Mouse (Mus musculus): ENCODE data around the gene Eef2.
A peak's percentile ranks its signal among the peaks of the same experiment; 100 is the strongest.
"Not testable (repeated sequence)": the region's sequence is repeated elsewhere in the genome, so short reads cannot be mapped to it uniquely, and the experiment has no call there.

Eef2 gene

DNA sequence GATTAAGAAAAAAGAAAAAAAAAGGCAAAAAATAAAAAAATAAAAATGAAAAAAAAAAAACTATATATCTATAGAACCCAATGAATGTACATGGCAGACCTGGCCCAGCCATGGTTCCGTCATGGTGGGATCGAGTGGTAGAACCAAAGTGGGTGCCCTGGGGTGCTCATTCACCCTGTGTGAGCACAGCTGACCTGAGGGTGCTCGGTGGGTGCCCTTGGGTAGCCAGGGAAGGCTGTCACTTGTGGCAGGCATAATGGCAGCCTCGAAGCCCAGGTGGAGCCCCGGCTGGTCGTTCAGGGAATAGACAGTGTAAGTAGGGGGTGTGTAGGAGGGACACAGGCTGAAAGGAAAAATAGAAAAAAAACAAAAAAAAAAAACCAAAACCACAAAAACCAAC, 25.2 kb upstream of the Eef2 start:
- no peak for DNase-seq

DNA sequence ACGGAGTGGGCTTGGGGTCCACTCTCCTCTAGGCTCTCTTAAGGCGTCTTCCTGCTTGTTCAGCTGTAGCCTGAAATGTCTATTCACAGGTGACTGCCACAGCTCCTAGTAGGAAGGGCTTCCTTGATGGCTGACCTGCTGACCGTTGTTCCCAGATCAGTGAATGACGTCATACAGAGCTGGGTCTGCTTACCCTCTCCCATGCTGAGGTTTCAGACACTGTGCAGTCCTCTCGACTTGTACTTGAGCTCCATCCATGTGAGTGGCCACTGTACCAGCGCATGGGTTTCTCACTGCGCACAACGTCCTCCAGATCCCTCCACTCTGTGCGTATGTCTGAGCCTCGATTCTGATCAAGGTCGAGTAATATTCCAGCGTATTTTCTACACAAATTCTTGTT, 23.8 kb upstream of the Eef2 start:
- DNase-seq = no peak

DNA sequence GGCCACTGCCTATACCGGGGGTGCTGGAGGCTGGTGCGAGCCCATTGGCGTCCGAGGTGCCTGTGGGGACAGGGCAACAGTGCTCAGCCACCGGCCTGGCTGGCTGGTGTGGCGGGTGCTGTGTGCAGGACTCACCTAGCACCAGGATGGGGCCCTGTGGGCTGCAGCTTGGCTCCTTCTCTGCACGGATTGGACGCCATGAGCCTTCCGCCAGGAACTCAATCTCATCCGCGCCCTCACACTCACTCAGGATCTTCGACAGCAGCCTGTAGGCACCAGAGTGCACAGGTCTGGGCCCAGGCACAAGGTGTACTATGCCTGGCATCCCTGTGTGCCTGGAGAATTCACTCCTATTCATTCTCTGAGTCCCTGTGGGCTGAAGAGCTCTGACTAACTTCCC, 22.1 kb upstream of the Eef2 start:
- no peak for DNase-seq

DNA sequence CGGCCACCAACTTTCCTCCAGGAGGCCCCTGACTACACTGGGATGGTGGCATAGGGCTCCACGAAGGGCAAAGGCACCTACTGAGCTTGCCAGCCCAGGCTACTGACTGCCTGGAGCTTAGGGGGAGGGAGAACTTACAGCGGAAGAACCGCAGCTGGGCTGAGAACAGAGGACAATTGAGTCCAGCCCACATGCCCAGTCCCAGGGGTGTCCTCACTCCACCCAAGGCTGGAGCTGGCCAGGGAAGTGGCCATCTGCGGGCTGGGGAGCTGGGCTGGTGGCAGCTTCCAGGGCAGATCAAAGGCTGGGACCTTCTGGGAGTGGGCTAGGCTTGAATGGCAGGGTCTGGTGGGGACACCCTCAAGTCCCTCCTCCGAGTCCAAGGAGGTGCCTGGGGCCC, 21.7 kb upstream of the Eef2 start:
- DNase-seq = no peak

DNA sequence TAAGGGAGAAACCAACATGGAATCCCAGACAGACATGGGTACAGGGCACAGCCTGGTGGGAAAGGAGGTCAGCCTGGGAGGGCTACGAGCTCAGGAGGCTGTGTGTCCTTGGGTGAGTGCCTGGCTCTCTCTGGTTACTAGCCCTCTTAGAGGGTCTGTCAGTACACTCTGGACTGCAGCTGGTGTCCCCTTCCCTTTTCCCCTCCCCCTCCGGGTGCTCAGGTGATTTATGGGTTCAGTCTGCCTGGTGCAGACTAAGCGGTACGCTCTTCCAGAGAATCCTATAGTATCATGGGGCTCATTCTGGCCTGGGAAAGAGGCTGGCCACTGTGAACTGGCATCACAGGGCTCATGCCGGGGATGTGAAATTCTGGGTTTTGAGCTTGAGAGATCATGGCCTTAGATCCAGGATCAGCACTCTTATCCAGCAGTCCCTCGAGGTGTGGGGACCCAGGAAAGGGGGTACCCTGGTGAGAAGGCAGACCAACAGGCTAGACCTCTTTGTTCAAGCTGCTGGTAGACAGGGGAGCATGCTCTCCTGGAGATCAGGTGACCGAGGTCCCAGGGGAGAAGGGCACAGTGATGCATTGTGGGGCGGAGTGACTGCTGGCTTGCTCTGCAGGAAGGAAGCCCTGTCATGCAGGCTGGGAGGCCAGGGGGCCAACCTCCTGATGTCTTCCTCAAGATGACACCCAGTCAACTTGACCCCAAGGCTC, 14.7 kb upstream of the Eef2 start:
- DNase-seq = peak; percentile 46

DNA sequence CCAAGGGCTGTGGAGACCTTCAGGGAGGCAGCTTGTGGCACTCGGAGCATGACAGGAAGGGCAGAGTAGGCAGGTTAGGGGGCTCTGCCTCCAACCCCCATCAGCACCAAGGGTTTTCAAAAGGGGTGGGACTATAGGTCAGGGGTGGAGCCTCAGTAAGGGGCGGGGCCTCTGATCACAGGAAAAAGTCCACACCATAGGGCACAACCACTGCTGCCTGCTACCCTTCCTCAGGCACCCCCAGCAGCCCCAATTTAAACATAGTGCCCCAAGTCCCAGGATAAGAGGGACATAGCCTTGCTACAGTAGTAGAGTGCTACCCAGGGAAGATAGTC, 14.1 kb upstream of the Eef2 start:
- DNase-seq = no peak

DNA sequence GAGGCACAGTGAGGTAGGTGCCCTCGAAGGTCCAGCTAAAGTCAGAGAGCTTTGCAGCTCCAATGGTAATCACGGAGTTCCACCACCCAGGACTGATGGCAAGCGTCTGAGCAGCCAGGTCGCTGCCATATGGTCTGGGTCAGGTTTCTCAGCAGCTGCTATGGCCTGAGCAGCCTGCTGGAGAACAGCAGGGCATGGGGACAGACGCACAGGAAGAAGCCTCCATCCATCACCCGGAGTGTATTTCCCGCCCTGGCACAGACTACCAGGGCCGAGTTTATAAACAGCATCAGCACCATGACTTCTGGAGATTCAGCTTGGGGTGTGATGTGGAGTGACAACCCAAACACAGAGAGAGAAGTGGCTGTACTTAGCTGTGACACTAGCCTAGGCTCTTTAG, 11.3 kb upstream of the Eef2 start:
- DNase-seq = no peak

DNA sequence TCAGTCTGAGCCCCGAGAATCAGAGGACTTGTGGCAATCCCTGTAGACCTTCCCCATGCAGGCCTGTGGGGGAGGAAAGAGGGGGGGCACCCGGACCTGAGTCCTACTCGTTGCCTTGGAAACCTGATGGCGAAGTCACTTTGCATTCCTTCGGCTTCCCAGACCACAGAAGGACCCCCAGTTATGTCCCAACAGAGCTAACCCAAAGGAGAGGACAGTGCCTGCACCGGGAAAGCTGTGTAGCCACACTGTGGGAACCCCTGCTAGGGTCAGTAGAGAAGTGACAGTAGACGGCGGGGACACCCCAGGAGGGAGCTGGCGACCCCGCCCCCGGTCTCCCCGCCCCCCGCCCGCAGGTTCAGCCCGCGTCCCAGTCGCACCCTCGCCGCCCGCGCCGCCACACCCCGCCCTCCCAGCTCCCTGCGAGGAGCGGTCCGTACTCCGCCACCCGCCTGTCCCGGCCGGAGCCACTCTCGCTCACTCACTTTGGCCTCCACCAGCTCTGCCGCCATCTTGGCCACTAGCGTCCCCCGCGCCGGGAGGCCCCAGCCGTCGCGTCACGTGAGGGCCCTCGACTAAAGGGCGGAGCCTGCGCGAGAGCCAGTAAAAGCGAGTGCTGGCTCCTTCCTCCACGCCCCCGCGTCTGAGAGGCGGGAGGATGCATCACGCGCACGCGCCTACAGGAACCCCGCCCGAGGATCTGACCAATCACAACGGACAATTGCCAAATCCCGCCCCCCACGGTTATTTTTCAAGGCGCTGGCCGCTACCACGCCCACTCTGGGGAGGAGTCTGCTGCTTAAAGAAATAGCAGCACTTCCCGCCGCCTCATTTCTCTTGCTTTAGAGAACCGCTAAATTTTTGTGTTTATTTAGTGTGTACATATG, 9.0 kb upstream of the Eef2 start, which contains the start of gene Pias4:
Gene Pias4 (minus strand): TSS at position 724 of the 887 bp plus-strand sequence.
- peak; percentile 100 for DNase-seq

DNA sequence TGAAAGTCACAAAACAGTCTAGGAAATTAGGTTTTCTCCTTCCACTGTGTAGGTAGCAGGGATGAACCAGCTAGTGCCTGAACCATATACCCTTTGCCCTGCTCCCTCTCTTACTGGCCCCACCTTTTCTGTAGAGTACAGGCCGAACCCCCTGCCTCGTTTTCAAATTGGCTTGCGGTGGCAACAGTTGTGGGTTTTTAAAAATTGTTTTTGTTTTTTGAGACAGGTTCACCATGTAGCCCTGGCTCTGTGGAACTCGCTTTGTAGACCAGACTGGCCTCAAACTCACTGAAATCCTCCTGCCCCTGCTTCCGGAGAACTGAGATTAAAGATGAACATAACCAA, 8.4 kb upstream of the Eef2 start:
- no peak for DNase-seq

DNA sequence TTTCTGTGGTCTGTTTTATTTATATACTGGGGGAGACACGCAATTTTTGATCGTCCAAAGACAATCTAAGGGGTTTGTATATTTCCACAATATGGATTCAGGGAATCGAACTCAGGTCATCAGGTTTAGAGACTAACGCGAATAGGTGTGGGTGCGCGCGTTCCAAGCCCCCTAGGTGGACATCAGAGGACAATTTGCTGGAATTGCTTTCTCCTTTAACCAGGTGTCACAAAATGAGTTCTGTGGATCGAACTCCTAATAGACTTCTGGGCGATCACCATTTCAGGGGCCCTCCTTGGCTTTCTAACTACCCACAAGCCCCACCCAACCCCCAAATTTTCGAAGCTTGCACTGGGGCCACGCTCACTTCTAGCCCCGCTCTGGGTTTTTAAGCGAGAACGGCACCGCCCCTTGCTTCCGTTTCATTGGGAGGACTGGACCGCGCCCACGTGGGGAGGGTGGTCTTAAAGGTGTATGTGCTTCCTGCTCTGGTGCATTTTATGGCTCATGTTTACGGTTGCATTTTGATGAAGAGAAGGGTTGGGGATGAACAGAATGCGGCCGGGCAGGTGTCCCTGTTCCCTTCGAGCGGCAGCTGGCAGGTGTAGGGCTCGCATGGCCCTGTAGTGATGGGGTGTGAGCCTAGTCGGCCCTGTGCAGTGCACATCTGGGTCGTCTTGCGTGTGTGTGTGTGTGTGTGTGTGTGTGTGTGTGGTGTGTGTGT, 7.7 kb upstream of the Eef2 start:
- peak; percentile 91 for DNase-seq

DNA sequence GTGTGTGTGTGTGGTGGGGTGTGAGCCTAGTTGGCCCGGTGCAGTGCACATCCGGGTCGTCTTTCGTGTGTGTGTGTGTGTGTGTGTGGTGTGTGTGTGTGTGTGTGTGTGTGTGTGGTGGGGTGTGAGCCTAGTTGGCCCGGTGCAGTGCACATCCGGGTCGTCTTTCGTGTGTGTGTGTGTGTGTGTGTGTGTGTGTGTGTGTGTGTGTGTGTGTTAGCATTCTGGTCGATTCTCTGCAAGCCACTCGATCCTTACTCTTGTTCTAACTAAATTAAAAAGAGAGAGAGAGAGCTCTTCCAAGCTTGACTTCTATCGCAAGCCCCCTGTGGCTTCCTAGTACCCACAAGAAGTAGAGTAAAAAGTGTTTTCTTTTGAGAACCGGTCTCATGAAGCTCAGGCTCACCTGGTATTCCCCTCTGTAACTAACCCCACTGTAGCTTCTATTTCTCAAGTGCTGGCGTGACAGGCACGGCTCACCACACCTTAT, 7.0 kb upstream of the Eef2 start:
- not testable (repeated sequence) for DNase-seq

DNA sequence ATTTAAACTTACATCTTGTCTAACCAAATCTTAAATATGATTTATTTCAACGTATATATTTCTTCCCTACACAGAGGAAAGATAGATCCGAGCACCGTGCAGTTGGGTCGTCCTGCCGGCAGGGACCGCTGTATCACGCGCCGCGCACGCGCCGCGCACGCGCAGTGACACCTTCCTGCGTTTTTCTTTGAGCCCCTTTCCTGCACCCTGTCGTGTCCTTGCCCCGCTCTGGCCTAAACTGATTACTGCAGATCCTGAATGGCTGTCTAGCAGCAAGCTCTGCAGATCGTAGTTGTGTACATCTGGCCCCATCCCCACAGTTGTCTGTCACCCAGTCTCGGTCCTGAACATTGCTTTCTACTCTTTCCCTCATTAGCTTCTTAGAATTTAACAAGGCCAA, 3.3 kb upstream of the Eef2 start:
- peak; percentile 92 for DNase-seq

DNA sequence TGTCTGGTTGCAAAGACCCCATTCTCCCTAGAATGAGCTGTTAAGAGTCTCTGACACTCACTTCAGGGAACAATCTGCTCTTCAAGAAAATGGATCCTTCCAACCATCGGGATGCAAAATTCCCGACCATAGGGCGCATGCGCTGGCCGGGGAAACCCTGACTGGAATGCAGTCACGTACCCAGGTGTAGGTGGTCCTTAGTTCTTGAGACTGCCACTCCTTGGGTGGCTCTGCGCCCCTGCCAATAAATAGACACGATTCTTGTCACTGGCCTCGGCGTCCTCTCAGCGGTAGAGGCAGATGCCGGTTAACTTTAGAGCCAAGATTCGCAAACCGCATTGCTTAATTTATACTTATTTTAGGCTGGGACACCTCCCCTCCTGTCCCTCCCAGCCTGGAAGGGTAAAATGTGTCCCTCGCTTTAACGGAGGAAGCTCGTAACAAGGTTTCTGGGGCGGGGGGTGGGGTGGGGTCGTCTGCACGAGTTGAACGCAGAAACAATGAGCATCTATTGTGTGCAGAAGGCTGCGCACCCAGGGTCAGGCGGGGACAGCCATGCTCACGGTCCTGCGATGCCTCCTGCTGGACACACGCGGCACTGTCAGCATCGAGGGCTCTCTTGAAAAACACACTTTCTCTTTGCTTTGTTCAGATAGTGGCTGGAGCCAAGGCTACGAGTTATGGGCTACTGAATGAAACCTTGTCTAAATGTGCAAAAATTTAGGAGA, 1.6 kb upstream of the Eef2 start:
- peak; percentile 93 for DNase-seq

DNA sequence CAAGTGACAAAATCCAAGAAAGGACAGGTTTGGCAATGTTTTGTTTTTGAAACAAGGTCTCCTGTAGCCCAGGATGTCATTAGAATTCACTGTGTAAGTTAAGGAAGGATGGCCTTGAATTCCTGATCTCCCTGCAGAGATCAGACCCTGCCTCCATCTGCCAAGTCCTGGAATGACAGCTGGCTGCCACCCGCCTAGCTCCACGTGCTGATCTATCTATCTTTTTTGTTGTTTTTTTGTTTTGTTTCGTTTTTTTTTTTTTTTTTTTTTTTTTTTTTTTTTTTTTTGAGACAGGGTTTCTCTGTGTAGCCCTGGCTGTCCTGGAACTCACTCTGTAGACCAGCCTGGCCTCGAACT, 1.1 kb upstream of the Eef2 start:
- DNase-seq = not testable (repeated sequence)

DNA sequence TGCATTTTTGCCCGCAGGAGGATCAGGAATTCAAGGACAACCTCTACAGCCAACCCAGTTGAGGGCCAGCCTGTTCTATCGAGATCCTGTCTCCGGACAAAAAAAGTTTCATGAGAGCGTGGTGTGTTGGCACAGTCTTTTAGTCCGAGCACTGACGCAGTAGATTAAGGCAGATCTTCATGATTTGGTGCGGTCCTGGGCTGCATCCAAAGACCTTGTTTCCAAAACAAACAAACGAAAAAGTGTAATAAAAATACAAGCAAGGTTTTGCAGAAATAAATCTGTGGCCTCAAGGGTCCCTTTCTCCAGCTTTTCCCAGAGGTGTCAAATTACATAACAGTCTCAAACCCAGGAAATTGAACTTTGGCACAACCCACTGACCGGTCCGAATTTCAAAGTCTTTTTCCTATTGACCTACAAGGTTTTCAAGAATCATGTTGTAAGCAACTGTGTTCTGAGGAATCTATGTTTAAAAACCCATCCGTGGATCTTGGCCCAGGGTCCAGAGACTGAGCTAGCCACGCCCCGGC, 430 bp upstream of the Eef2 start:
- DNase-seq = no peak

DNA sequence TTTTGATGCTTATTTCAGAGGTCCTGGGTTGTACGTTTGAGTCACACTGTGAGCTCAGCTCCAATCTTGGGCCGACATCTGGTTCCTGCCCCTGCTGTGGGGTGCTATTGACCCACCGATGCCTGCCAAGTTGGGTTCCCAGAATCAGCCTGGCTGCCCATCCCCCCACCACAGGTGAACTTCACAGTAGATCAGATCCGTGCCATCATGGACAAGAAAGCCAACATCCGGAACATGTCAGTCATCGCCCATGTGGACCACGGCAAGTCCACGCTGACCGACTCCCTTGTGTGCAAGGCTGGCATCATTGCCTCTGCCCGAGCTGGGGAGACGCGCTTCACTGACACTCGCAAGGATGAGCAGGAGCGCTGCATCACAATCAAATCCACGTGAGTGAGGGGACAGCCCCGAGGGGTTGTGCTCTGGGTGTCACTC, 1.1 kb downstream of the Eef2 start:
- no peak for DNase-seq

DNA sequence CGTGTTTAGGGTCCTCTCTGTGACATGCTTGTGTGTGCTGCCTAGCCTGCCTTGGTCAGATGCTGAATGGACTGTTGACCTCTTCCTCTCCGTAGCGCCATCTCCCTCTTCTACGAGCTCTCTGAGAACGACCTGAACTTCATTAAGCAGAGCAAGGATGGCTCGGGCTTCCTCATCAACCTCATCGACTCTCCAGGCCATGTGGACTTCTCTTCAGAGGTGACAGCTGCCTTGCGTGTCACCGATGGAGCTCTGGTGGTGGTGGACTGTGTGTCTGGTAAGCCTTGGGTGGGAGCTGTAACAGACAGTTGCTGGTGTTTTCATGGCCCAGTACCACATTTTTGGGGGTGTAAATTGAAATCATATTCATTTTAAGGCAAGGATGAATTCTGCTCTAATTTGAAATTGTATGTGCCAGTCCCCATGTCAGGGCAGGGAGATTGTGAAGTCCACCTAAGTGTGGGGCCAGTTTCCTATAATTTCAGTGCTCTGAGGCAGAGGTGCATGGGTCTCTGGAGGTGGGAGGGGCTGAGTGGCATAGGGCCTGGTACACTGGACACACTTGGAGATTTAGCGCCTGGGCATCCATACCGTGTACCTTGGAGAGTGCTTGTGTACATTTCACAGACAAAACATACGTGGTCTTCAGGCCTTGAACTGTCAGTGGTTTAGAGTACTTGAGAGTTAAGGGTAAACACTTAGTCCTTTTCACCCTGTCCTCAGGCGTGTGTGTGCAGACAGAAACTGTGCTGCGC, 1.7 kb downstream of the Eef2 start:
- DNase-seq = no peak

DNA sequence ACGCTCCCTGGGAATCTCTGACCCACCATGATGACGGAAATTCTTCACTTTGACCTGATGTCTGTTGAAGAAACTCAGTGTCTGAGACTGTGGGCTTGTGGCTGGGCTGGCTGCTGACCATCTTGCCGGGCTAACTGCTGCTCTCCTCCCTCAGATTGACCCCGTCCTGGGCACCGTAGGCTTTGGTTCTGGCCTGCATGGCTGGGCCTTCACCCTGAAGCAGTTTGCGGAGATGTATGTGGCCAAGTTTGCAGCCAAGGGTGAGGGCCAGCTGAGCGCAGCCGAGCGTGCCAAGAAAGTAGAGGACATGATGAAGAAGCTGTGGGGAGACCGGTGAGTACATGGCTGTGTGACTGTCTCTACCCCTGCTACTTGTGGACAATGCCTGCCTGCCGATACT, 2.5 kb downstream of the Eef2 start:
- no peak for DNase-seq

DNA sequence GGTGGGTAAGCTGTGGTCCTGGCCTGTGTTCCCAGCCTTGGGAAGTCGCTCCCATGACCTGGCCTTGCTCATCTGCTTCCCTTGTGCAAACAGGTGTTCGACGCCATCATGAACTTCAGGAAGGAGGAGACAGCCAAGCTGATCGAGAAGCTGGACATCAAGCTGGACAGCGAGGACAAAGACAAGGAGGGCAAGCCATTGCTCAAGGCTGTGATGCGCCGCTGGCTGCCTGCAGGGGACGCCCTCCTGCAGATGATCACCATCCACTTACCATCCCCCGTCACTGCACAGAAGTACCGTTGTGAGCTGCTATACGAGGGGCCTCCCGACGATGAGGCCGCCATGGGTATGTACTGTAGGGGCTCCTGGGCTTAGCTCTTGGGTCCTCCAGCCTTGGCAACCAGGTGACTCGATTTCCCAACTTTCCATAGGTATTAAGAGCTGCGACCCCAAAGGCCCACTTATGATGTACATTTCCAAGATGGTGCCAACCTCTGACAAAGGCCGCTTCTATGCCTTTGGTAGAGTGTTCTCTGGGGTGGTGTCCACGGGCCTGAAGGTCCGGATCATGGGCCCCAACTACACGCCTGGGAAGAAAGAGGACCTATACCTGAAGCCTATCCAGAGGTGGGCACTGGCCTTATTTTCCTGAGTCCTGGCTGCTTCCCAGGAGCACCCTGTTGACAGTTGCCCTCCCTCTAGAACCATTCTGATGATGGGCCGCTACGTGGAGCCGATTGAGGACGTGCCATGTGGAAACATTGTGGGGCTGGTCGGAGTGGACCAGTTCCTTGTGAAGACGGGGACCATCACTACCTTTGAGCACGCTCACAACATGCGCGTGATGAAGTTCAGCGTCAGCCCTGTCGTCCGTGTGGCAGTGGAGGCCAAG, 3.3 kb downstream of the Eef2 start:
- DNase-seq = no peak

DNA sequence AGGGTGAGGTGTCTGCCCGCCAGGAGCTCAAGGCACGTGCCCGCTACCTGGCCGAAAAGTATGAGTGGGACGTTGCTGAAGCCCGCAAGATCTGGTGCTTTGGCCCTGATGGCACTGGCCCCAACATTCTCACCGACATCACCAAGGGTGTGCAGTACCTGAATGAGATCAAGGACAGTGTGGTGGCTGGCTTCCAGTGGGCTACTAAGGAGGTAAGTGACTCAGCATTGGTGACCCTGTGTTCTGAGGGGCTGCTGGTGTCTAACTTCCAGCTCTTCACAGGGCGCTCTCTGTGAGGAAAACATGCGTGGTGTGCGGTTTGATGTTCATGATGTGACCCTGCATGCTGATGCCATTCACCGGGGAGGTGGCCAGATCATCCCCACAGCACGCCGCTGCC, 4.5 kb downstream of the Eef2 start:
- DNase-seq = no peak

DNA sequence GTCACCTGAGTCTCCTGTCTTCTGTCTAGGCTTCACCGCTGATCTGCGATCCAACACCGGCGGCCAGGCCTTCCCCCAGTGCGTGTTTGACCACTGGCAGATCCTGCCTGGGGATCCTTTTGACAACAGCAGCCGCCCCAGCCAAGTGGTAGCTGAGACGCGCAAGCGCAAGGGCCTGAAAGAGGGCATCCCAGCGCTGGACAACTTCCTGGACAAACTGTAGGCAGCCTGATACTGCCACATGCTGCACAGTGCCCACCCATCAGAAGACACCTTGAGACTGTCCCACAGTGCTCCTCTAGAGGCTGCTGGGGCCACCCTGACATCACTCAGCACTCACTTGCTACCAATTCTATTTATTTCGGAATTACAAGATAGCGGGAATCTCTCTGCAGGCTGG, 5.4 kb downstream of the Eef2 start:
- not testable (repeated sequence) for DNase-seq

All from embryo, embryonic 11 days (tissue).